Mouse (Mus musculus) stomach, postnatal 0 days (tissue): ENCODE data around the gene Entpd2.

ENCODE experiments used
- CTCF ChIP-seq: IDR thresholded peaks from 2 replicates; pipeline ENCODE4 v1.5.1; 2016; ENCODE audit warnings: antibody characterized with exemption, low read depth, mild to moderate bottlenecking, moderate library complexity
- EP300 ChIP-seq: optimal IDR thresholded peaks from 2 replicates; pipeline ENCODE3; 2016; ENCODE audit warnings: antibody characterized with exemption

GRCm38 (mm10) chr2:25399051-25399450 lies 3.4 kb downstream of the Entpd2 start, which contains the start of gene Npdc1:
- TF ChIP-seq CTCF (no peak), EP300 (no peak)
